Mouse (Mus musculus): ENCODE data around the gene Fgfr2.

DNA sequence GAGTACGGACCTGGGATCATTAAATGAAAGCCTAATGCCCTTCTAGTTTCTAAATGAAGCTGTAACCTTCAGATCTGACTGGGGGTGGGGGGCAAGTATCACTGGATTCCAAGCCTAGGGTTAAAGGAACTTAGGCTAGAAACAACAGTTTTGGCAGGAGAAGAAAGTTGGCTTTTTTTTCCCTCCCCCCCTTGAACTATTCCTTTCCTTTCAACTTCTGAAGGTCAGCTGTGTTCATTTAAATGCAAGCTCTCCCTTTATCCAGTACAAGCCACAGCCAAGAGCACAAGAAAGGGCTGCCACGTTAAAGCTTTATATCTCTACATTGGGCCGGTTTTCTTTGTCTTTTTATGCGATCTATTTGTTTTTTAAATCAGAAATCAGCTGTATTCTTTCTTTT is 2957.0 kb downstream of the Fgfr2 start:
- TF ChIP-seq CTCF (conservative IDR thresholded peaks at IDR 0.05; ENCODE audit: low read length) (no peak), POU5F1 (IDR thresholded peaks at IDR 0.05; ENCODE audit: borderline replicate concordance, low read length) (no peak), NANOG (IDR thresholded peaks at IDR 0.05; ENCODE audit: borderline replicate concordance, low read length) (no peak)

Measured in E14TG2a.4 (cell line).